Mouse (Mus musculus) bone marrow, adult 2 months (tissue): ENCODE results near the gene Nkx2-1. TPM values are rescaled to one million over a fixed set of nuclear protein-coding genes. Genes with fewer than 3 reads are reported as not detected.

ENCODE experiments used
- H3K27ac ChIP-seq: fragments of 200-500 bp; 2 replicates; pipeline ENCODE4 v1.5.1; 2012; ENCODE audit warnings: low read depth, mild to moderate bottlenecking, control low read depth, inconsistent platforms, low read length; ENCODE audit not compliant: control insufficient read depth, poor library complexity, insufficient read depth
- H3K4me1 ChIP-seq: fragments of 200-500 bp; 2 replicates; pipeline ENCODE4 v1.6.1; 2011; ENCODE audit warnings: low read length; ENCODE audit not compliant: control insufficient read depth, insufficient read depth
- H3K4me3 ChIP-seq: fragments of 200-500 bp; replicated peaks from 2 replicates; pipeline ENCODE3; 2011; ENCODE audit warnings: mild to moderate bottlenecking, low read depth, low read length, control low read depth; ENCODE audit not compliant: control insufficient read depth
- CTCF ChIP-seq: fragments of 200-500 bp; IDR thresholded peaks from 2 replicates; pipeline ENCODE4 v1.5.1; 2011; ENCODE audit warnings: low read length, control low read depth; ENCODE audit not compliant: control insufficient read depth, insufficient read depth
- POLR2A ChIP-seq: fragments of 200-500 bp; IDR thresholded peaks from 2 replicates; pipeline ENCODE4 v1.6.1; 2011; ENCODE audit warnings: low read depth, mild to moderate bottlenecking, control low read depth, low read length, borderline replicate concordance; ENCODE audit not compliant: control insufficient read depth
- WGBS: fragments of 180-500 bp; shearing (Covaris S2); methylation state at CpG from one replicate; pipeline ENCODE4 v1.1.7; 2018; 5-methylcytosine and 5-hydroxymethylcytosine counted together
- polyA plus RNA-seq: library from polyadenylated mRNA; stranded (reverse); fragments of >200 nt; gene quantifications from 2 replicates; pipeline ENCODE4 v1.2.4, GENCODE M21; 2011; ENCODE audit warnings: low replicate concordance; ENCODE audit not compliant: missing spikeins, insufficient read depth, insufficient read length

The Nkx2-1 gene
- polyA plus RNA-seq, 1 experiment, result not detected

DNA sequence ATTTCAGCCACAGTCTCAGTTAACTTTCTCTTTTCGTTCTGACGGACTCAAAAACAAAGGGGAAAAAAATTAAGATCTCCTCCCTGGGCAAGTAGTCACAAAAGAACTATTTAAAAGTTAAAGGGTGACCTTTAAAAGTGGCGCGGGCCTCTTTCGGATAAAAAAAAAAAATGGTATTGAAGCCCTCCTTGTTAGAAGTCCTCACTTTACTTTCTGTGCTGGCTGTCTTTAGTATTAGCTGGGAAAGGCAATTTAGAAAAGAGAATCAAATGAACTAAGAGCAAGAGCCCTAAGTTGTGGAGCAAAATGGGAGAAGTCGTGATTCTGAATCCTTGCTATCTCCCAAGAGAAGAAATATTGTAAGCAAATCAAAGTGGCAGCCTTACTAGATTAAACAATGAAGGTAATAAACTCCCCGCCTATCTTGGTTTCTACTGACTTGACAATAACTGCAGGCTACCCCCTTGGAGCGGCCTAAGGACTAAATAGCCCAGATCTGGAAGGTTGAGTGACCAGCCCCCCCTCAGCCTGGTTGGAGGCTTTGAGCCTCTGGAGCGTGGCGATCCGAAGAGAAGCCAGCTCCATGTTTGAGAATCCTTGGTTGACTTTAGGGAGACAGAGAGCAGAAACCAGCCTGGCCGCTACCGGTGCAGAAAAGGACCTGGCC, 17.5 kb downstream of the Nkx2-1 start:
- Histone ChIP-seq H3K27ac (no peak overlapping the region), H3K4me1 (no peaks in the 10 kb centered on the region), H3K4me3 (no peak overlapping the region)
- WGBS, result 21% methylated on average over 13 of the region's 13 CpGs
- no peak for TF ChIP-seq CTCF
- TF ChIP-seq POLR2A, result no peak

DNA sequence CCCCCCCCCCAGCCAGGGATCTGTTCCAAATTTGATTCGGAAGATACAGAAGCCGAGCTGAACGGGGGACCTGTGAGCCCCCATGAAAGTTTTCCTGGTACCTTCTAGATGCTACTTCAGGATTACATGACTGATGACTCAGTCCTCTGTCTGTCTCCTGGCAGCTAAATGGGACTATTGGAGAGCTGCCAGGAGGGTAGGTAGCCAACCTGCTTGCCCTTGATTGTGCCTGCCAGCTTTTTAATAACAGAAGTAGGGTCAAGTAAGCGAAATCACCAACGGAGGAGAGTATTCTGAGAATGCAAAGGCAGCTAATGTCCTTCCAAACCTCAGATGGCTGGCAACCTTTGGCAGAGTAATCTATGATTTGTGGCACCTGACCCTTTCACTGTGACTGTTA, 18.5 kb downstream of the Nkx2-1 start:
- no peaks in the 10 kb centered on the region for H3K4me1 ChIP-seq
- WGBS, result 71% methylated on average over 5 of the region's 5 CpGs

DNA sequence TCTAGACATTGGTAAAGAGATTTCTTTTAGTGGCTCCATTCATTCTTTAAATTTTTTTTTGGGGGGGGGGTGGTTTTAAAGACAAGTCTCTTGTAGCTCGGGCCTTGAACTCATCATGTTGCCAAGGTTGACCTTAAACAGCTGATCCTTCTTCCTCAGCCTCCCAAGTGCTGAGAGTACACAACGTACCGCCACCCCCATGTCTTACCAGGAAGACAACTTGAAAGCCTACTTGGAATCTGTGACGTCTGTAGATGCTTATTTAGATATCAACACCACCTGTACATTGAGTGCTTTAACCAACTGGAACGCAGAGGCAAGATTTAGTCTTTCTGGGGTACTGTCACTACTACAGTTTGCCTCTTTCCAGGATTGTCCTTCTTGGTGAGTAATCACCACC, 21.9 kb downstream of the Nkx2-1 start:
- TF ChIP-seq CTCF (no peak), POLR2A (no peak)
- no peak overlapping the region for H3K27ac ChIP-seq
- H3K4me1 ChIP-seq, result no peaks in the 10 kb centered on the region
- WGBS, result 81% methylated on average over 5 of the region's 5 CpGs
- H3K4me3 ChIP-seq, result no peak overlapping the region

More for the DNA sequence above, 18.5 kb downstream of the Nkx2-1 start:
- Histone ChIP-seq H3K4me3 (no peak overlapping the region), H3K27ac (no peak overlapping the region)
- TF ChIP-seq CTCF (no peak), POLR2A (no peak)

DNA sequence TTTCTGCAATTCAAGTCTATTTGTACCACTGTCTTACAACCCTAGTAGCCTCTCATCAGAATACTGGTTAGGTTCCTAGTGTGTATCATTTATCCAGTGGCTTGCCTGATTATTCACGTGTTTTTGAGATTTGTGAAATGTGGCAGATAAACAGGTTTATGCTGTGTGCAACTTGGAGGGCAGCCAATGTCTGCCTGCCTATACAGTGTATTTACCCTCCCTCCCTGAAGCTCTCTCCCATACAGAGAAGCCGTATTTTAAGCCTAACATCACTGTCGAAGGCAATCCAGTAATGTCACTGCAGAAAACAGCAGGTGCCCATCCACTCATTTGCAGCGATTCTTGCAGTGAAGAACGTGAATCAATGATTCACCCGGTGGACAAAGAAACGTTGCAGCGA, 28.3 kb downstream of the Nkx2-1 start:
- Histone ChIP-seq H3K4me1 (no peaks in the 10 kb centered on the region), H3K4me3 (no peak overlapping the region), H3K27ac (no peak overlapping the region)
- 56% methylated on average over 8 of the region's 8 CpGs for WGBS
- TF ChIP-seq POLR2A (no peak), CTCF (no peak)

DNA sequence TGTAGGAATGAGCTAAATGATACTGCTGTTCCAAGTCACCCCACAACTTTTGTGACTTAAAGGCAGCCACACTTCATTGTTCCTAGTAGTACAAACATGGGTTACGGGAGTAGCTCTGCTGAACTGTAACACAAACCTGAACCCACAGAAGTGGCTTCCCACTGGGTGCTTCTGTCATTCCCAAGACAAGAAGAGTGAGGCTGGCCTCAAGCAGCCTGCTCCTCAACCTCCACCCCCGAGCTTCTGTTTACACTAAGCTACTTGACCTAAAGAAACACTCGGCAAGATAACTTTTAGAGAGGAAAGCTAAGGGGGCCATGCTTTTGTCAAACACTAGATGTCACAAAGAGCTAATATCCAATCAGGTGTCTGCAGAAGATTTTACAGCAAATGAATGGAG, 49.7 kb downstream of the Nkx2-1 start:
- WGBS, result 41% methylated on average over 3 of the region's 3 CpGs
- Histone ChIP-seq H3K4me1 (no peaks in the 10 kb centered on the region), H3K4me3 (no peak overlapping the region), H3K27ac (no peak overlapping the region)
- TF ChIP-seq POLR2A (no peak), CTCF (no peak)

DNA sequence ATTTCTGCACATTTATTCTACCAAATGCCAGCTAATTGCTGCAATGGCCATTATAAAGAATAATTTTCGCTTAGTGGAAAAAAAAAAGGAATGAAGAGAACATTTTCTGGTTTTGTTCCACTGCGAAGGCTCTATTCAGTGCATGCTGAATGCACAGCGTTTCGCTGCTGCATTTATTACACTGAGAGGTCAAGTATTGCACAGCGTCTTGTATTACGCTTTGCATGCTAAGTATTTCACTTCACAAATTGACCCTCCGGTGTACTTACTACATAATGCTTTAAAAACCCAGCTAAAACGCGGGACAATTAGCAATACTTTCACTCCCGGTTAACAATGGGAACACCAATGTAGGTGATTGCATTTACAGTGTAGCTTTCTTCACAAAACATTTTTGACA, 54.1 kb downstream of the Nkx2-1 start:
- Histone ChIP-seq H3K4me1 (no peaks in the 10 kb centered on the region), H3K27ac (no peak overlapping the region), H3K4me3 (no peak overlapping the region)
- no peak for TF ChIP-seq CTCF
- no peak for TF ChIP-seq POLR2A
- WGBS, result 83% methylated on average over 10 of the region's 10 CpGs

Other genes starting within 250 kb of the Nkx2-1 start
- gene Mbip, start 191.0 kb downstream of the Nkx2-1 start, polyA plus RNA-seq, result 7.1 and 11.0 TPM in 2 replicates
- not detected in 2 replicates for gene Nkx2-9, start 76.4 kb upstream of the Nkx2-1 start, polyA plus RNA-seq
- not detected in 2 replicates for gene Pax9, start 154.9 kb upstream of the Nkx2-1 start, polyA plus RNA-seq